Mouse (Mus musculus) E14TG2a.4 (cell line): ENCODE results near the gene Gabbr2.

Experiments
- CTCF ChIP-seq: conservative IDR thresholded peaks from 2 replicates; pipeline ENCODE4 v1.5.1; 2014; ENCODE audit warnings: low read length
- NANOG ChIP-seq: IDR thresholded peaks from 2 replicates; pipeline ENCODE4 v1.6.1; 2014; ENCODE audit warnings: borderline replicate concordance, low read length, mixed read lengths
- POU5F1 ChIP-seq: IDR thresholded peaks from 2 replicates; pipeline ENCODE4 v1.6.1; 2014; ENCODE audit warnings: low read length, borderline replicate concordance

- no peak for TF ChIP-seq CTCF
- no peak for TF ChIP-seq POU5F1
- no peak for TF ChIP-seq NANOG
Observed at GRCm38 (mm10) chr4:46905152-46905551, 86.5 kb downstream of the Gabbr2 start.
